Mouse (Mus musculus) c-Kit-positive CD71-positive TER-119-positive erythroid progenitor cells, embryonic 14.5 days (primary cell): ENCODE results near the gene Atp13a2.
A peak's percentile ranks its signal among the peaks of the same experiment; 100 is the strongest.

ENCODE experiments used
- DNase-seq: peaks from one replicate; pipeline ENCODE4 v3.0.0-alpha.2; 2013; ENCODE audit warnings: low spot score

The Atp13a2 gene

GRCm38 (mm10) chr4:140996812-140997211, 10.1 kb downstream of the Atp13a2 start:
- DNase-seq: no peak

GRCm38 (mm10) chr4:141005983-141006382, 19.3 kb downstream of the Atp13a2 start:
- no peak for DNase-seq

GRCm38 (mm10) chr4:141008028-141008427, 21.4 kb downstream of the Atp13a2 start:
- peak; percentile 33 for DNase-seq

GRCm38 (mm10) chr4:141010118-141010517, 23.4 kb downstream of the Atp13a2 start, which contains the start of gene Mfap2:
TSS of gene Mfap2 (plus strand) at chr4:141010418.
- no peak for DNase-seq

GRCm38 (mm10) chr4:141010526-141010925, 23.9 kb downstream of the Atp13a2 start:
- no peak for DNase-seq

- no peak for DNase-seq
These were observed 24.3 kb downstream of the Atp13a2 start for GRCm38 (mm10) chr4:141010941-141011429.

GRCm38 (mm10) chr4:141011556-141012328, 25.1 kb downstream of the Atp13a2 start:
- no peak for DNase-seq

GRCm38 (mm10) chr4:141012558-141012957, 25.9 kb downstream of the Atp13a2 start:
- DNase-seq: no peak

- no peak for DNase-seq
These were observed 27.4 kb downstream of the Atp13a2 start for GRCm38 (mm10) chr4:141014114-141014513.

- no peak for DNase-seq
These were observed 28.2 kb downstream of the Atp13a2 start for GRCm38 (mm10) chr4:141014856-141015255.

- no peak for DNase-seq
These were observed 28.7 kb downstream of the Atp13a2 start for GRCm38 (mm10) chr4:141015356-141015755.

- no peak for DNase-seq
These were observed 29.6 kb downstream of the Atp13a2 start for GRCm38 (mm10) chr4:141016311-141016710.

GRCm38 (mm10) chr4:141017657-141018436, 31.2 kb downstream of the Atp13a2 start:
- no peak for DNase-seq

GRCm38 (mm10) chr4:141020220-141020619, 33.5 kb downstream of the Atp13a2 start:
- DNase-seq: no peak

- no peak for DNase-seq
These were observed 34.3 kb downstream of the Atp13a2 start for GRCm38 (mm10) chr4:141020811-141021613.

GRCm38 (mm10) chr4:141021614-141021929, 34.9 kb downstream of the Atp13a2 start:
- no peak for DNase-seq

GRCm38 (mm10) chr4:141024052-141024451, 37.4 kb downstream of the Atp13a2 start:
- DNase-seq: no peak

GRCm38 (mm10) chr4:141024992-141025391, 38.3 kb downstream of the Atp13a2 start:
- no peak for DNase-seq

GRCm38 (mm10) chr4:141030541-141031206, 44.0 kb downstream of the Atp13a2 start:
- no peak for DNase-seq

GRCm38 (mm10) chr4:141031733-141032132, 45.1 kb downstream of the Atp13a2 start:
- peak; percentile 59 for DNase-seq
